Mouse (Mus musculus) adipocyte (in vitro differentiated cells): ENCODE data around the gene Colgalt1.

Experiments used
- DNase-seq: peaks from one replicate; pipeline ENCODE4 v3.0.0-alpha.2; 2016; ENCODE audit warnings: low spot score

The Colgalt1 gene

GRCm38 (mm10) chr8:71670621-71671548 lies 60.1 kb downstream of the Colgalt1 start:
- DNase-seq = peak; percentile 61

DNA sequence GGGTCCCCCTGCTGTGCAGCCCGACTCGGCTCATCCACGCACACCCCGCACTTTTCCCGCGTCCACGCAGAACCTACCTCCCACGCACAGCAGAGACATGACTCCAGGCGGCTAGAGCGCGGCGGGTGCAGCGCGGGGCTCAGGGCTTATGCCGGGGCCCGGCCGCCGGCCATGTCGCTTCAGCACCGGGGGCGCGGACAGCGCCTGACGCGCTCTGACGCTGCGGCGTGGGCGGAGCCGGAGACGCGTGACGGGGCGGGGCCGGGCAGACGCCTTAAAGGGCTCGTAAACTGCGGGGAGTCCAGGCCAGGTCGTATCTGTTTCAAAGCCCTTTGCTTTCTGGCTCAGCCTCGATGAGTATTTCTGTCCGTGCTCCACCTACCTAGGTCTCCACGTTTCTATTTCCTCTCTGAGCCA lies 60.8 kb downstream of the Colgalt1 start, which contains the start of gene Unc13a:
Unc13a (minus strand) TSS at position 209 of the 417 bp plus-strand sequence.
- peak; percentile 83 for DNase-seq

- DNase-seq = peak; percentile 45
Observed at GRCm38 (mm10) chr8:71672168-71672735, 61.5 kb downstream of the Colgalt1 start.

GRCm38 (mm10) chr8:71674071-71674470 lies 63.3 kb downstream of the Colgalt1 start:
- DNase-seq = peak; percentile 18
